Mouse (Mus musculus) forebrain, embryonic 11.5 days (tissue): ENCODE measurements at regions not wholly inside any gene's neighbourhood (a gene's known extent, or its start where the extent isn't known, plus 50 kb on each side); places are given as distances from the start of the nearest gene placed in this dataset.

Experiments used
- ATAC-seq: fragments of 200-750 bp; cut with Nextera tagmentation; replicated peaks from 2 replicates; pipeline ENCODE4 v1.8.0; 2017; ENCODE audit warnings: moderate TSS enrichment; ENCODE audit not compliant: low FRiP score
- DNase-seq: peaks from one replicate; pipeline ENCODE4 v3.0.0-alpha.2; 2017; ENCODE audit warnings: low spot score
- H3K27ac ChIP-seq: fragments of 300-500 bp; sonication (generic); 2 replicates; pipeline ENCODE4 v1.5.1; 2014; ENCODE audit warnings: low read depth, low read length
- H3K27me3 ChIP-seq: fragments of 300-500 bp; sonication (generic); 2 replicates; pipeline ENCODE4 v1.6.1; 2014; ENCODE audit warnings: mild to moderate bottlenecking, low read length, mixed read lengths; ENCODE audit not compliant: control insufficient read depth, insufficient read depth
- H3K36me3 ChIP-seq: fragments of 300-500 bp; sonication (generic); 2 replicates; pipeline ENCODE4 v1.6.1; 2014; ENCODE audit warnings: mild to moderate bottlenecking, low read length, moderate library complexity, mixed read lengths; ENCODE audit not compliant: control insufficient read depth, insufficient read depth
- H3K4me1 ChIP-seq: fragments of 300-500 bp; sonication (generic); replicated peaks from 2 replicates; pipeline ENCODE4 v1.6.1; 2014; ENCODE audit warnings: low read length, mixed read lengths; ENCODE audit not compliant: control insufficient read depth, insufficient read depth
- H3K4me2 ChIP-seq: fragments of 300-500 bp; sonication (generic); 2 replicates; pipeline ENCODE4 v1.6.1; 2014; ENCODE audit warnings: low read depth, mild to moderate bottlenecking, low read length, moderate library complexity, mixed read lengths; ENCODE audit not compliant: severe bottlenecking
- H3K4me3 ChIP-seq: fragments of 300-500 bp; sonication (generic); 2 replicates; pipeline ENCODE4 v1.5.1; 2014; ENCODE audit warnings: low read depth, low read length
- H3K9ac ChIP-seq: fragments of 300-500 bp; sonication (generic); 2 replicates; pipeline ENCODE4 v1.6.1; 2014; ENCODE audit warnings: low read length
- H3K9me3 ChIP-seq: fragments of 300-500 bp; sonication (generic); 2 replicates; pipeline ENCODE4 v1.6.1; 2016; ENCODE audit warnings: low read length, mixed read lengths; ENCODE audit not compliant: control insufficient read depth
- WGBS: fragments of 180-500 bp; shearing (Covaris S2); extraction: QIAGEN DNeasy Blood & Tissue Kit; methylation state at CpG from one replicate; pipeline ENCODE4 v1.1.7; 2014; 5-methylcytosine and 5-hydroxymethylcytosine counted together

DNA sequence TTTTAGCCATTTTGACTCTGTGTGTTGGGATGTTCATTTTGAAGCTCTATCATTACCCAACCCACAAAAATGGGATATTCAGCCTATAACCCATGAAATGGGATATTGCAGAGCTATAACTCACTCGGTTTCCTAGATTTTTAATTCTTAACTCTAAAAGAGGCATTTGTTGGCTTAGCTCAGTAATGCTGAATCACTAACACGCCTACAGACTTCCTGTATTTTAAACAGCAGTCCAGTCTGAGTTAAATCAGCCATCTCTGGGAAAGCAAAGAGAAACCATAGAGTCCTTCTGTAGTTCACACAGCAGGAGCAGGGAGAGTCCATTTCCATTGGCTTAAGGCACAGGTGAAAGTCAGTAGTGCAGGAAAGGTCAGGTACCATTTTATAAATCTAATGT lies 471.3 kb upstream of the Adgrl2 start:
- WGBS = 88% methylated on average over 2 of the region's 2 CpGs
- no peaks in the 10 kb centered on the region for H3K9me3 ChIP-seq
- H3K4me2 ChIP-seq = no peak overlapping the region
- H3K4me3 ChIP-seq = no peak overlapping the region
- H3K27ac ChIP-seq = no peak overlapping the region
- H3K27me3 ChIP-seq = no peaks in the 10 kb centered on the region
- H3K36me3 ChIP-seq = no peaks in the 10 kb centered on the region
- H3K4me1 ChIP-seq = no peaks in the 10 kb centered on the region
- H3K9ac ChIP-seq = no peak overlapping the region
- no peak for ATAC-seq
- no peak for DNase-seq

GRCm38 (mm10) chr3:149449376-149449775 lies 459.0 kb upstream of the Adgrl2 start:
- H3K4me3 ChIP-seq = no peak overlapping the region
- DNase-seq = no peak
- no peaks in the 10 kb centered on the region for H3K9me3 ChIP-seq
- H3K27me3 ChIP-seq = no peaks in the 10 kb centered on the region
- 67% methylated on average over 3 of the region's 3 CpGs for WGBS
- ATAC-seq = no peak
- H3K4me1 ChIP-seq = no peaks in the 10 kb centered on the region; the same call in 1 of the 2 replicates
- no peak overlapping the region for H3K27ac ChIP-seq
- H3K4me2 ChIP-seq = no peak overlapping the region
- H3K9ac ChIP-seq = no peak overlapping the region
- no peaks in the 10 kb centered on the region for H3K36me3 ChIP-seq

DNA sequence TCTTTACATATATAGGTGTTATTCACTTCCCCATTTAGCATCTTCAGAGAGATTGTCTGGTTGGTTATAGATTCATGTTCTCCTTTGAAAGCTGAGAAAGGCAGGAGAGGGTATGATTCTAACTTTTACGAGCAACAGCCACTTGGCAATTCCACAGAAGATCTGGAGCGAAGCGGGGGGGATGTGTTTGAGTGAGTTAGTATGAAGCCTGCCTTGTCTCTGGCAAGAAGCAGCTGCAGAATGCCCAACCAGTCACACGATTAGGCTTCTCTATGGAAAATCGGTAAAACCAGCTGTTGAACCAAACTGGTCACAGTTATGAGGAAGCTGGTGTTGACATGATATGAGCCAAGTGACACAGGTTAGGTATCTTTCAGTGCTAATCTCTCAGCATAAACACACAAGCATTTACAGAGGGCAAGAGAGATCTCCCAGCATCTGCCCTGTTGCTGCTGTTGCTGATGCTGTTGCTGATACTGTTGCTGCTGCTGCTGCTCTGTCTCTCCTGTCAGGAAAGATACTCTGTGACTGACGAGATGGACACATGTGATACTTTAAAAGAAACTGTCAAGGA lies 455.7 kb upstream of the Adgrl2 start:
- no peak overlapping the region for H3K4me2 ChIP-seq
- no peaks in the 10 kb centered on the region for H3K27me3 ChIP-seq
- H3K4me1 ChIP-seq = no peaks in the 10 kb centered on the region; the same call in 1 of the 2 replicates
- H3K27ac ChIP-seq = no peak overlapping the region
- no peaks in the 10 kb centered on the region for H3K36me3 ChIP-seq
- H3K4me3 ChIP-seq = no peak overlapping the region
- 85% methylated on average over 6 of the region's 6 CpGs for WGBS
- no peak for DNase-seq
- no peaks in the 10 kb centered on the region for H3K9me3 ChIP-seq
- H3K9ac ChIP-seq = no peak overlapping the region
- ATAC-seq = no peak

GRCm38 (mm10) chr3:149444854-149445577 lies 454.7 kb upstream of the Adgrl2 start:
- Histone ChIP-seq H3K9me3 (no peaks in the 10 kb centered on the region), H3K4me1 (no peaks in the 10 kb centered on the region; the same call in 1 of the 2 replicates), H3K9ac (peak overlapping the region; percentile 37), H3K36me3 (no peaks in the 10 kb centered on the region), H3K4me3 (peak overlapping the region; percentile 22), H3K27ac (no peak overlapping the region), H3K27me3 (no peaks in the 10 kb centered on the region), H3K4me2 (peak overlapping the region; percentile 43; the same call in 1 of the 2 replicates)
- WGBS = 10% methylated on average over 15 of the region's 15 CpGs
- no peak for DNase-seq
- ATAC-seq = peak; percentile 86

- no peak overlapping the region for H3K9ac ChIP-seq
These were observed 454.0 kb upstream of the Adgrl2 start for GRCm38 (mm10) chr3:149444377-149444776.

DNA sequence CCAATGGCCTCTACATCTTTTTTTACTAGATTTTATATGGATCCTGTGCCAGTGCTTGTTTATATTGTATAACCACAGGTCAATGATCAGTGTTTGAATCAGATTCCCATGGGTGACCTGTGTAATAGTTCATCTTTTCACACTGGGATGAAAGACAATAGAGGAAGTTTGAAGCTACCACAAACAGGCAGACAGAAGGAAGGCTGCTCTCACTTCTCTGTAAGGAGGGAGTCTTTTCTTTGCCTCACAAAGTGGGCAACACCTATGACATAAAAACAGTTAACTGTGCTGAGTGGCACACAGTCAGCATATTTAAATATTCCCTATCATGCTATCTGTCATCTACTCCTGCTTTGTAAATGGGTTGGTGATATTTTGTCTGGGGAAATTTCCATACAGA lies 450.9 kb upstream of the Adgrl2 start:
- H3K27me3 ChIP-seq = no peaks in the 10 kb centered on the region

More at GRCm38 (mm10) chr3:149444377-149444776, 454.0 kb upstream of the Adgrl2 start:
- no peak for ATAC-seq
- Histone ChIP-seq H3K4me1 (no peaks in the 10 kb centered on the region; the same call in 1 of the 2 replicates), H3K4me3 (no peak overlapping the region), H3K36me3 (no peaks in the 10 kb centered on the region), H3K4me2 (no peak overlapping the region; the same call in 1 of the 2 replicates), H3K27me3 (no peaks in the 10 kb centered on the region), H3K27ac (no peak overlapping the region), H3K9me3 (no peaks in the 10 kb centered on the region)
- no peak for DNase-seq
- 65% methylated on average over 8 of the region's 8 CpGs for WGBS

DNA sequence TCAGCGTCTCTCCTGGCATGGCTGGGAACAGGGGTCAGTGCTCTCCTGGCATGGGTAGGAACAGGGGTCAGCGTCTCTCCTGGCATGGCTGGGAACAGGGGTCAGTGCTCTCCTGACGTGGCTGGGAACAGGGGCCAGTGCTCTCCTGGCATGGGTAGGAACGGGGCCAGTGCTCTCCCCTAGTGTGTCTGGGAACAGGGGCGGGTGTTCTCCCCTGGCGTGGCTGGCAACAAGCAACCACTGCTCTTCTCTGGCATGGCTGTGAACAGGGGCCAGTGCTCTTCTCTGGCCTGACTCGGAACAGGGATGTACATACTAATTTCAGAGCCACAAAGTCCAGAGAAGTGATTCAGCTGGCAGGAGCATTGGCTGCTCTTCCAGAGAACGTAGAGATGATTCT lies 447.4 kb upstream of the Adgrl2 start:
- 90% methylated on average over 8 of the region's 8 CpGs for WGBS
- H3K36me3 ChIP-seq = no peaks in the 10 kb centered on the region
- no peaks in the 10 kb centered on the region for H3K9me3 ChIP-seq
- H3K4me3 ChIP-seq = no peak overlapping the region
- no peak overlapping the region for H3K27ac ChIP-seq
- no peak overlapping the region for H3K9ac ChIP-seq
- H3K4me2 ChIP-seq = no peak overlapping the region
- ATAC-seq (no peak; the same call in 1 of the 2 replicates), DNase-seq (no peak)
- H3K4me1 ChIP-seq = no peaks in the 10 kb centered on the region
- H3K27me3 ChIP-seq = no peaks in the 10 kb centered on the region

More for the DNA sequence above, 450.9 kb upstream of the Adgrl2 start:
- Histone ChIP-seq H3K27ac (no peak overlapping the region), H3K9me3 (no peaks in the 10 kb centered on the region), H3K36me3 (no peaks in the 10 kb centered on the region), H3K4me2 (no peak overlapping the region), H3K4me1 (no peaks in the 10 kb centered on the region; the same call in 1 of the 2 replicates), H3K4me3 (no peak overlapping the region), H3K9ac (no peak overlapping the region)
- no peak for DNase-seq
- no peak for ATAC-seq

DNA sequence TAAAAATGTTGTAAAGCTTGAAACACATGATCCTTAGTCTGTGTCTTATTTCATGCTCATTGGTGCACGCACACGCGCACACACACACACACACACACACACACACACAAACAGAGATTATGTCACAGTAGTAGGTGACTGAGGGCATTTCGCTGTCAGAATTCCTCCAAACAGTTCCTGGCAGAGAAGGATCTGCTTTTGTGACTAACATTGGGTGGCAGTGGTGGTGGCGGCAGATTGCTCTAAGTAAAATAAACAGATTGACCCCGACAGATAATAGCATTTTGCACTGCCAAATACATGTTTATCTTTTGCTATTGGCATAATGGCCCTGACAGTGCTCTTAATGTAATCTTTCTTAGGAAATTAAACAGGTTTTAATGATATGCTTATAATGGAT lies 446.6 kb upstream of the Adgrl2 start:
- H3K27me3 ChIP-seq = no peaks in the 10 kb centered on the region
- no peaks in the 10 kb centered on the region for H3K4me1 ChIP-seq
- H3K36me3 ChIP-seq = no peaks in the 10 kb centered on the region
- no peak overlapping the region for H3K4me2 ChIP-seq
- DNase-seq = no peak
- H3K9me3 ChIP-seq = no peaks in the 10 kb centered on the region
- no peak overlapping the region for H3K9ac ChIP-seq
- no peak for ATAC-seq
- H3K4me3 ChIP-seq = no peak overlapping the region
- 89% methylated on average over 6 of the region's 6 CpGs for WGBS
- no peak overlapping the region for H3K27ac ChIP-seq

DNA sequence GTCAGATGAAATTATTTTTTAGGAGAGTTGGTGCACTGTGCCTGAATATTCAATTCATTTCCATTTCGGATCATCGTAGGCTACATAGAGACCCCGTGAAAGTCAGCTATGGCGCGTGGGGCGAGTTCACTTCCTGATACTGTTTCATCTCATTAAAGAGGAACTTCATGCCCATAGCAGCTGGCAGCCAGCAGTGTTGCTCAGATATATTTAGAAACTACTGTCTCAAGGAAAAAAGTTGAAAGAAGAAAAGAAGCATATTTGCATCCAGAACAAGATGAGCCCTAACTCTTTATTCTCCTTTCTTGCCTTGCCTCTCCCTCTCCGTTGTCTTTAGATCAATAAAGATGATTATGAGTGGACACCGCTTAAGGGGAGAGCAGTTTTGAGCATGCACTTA lies 446.1 kb upstream of the Adgrl2 start:
- ATAC-seq (no peak), DNase-seq (no peak)
- H3K4me3 ChIP-seq = no peak overlapping the region
- H3K9ac ChIP-seq = no peak overlapping the region
- no peaks in the 10 kb centered on the region for H3K4me1 ChIP-seq
- H3K4me2 ChIP-seq = no peak overlapping the region
- H3K27ac ChIP-seq = no peak overlapping the region
- WGBS = 91% methylated on average over 8 of the region's 8 CpGs
- H3K36me3 ChIP-seq = no peaks in the 10 kb centered on the region
- no peaks in the 10 kb centered on the region for H3K27me3 ChIP-seq
- H3K9me3 ChIP-seq = no peaks in the 10 kb centered on the region
